Mouse (Mus musculus): ENCODE measurements around the gene Uts2r. TPM values are rescaled to one million over a fixed set of nuclear protein-coding genes. Genes with fewer than 3 reads are reported as not detected.

Uts2r gene
- total RNA-seq, 1 experiment from 2014 or later, result not detected

Other genes starting within 250 kb of the Uts2r start
- 9.2 and 10.0 TPM in 2 replicates for gene Ccdc57, start 227.4 kb upstream of the Uts2r start, total RNA-seq (2017)
- 2.0 and 8.8 TPM in 2 replicates for gene Slc16a3, start 211.8 kb upstream of the Uts2r start, total RNA-seq (2017)
- 97.6 and 158 TPM in 2 replicates for gene Csnk1d, start 168.9 kb upstream of the Uts2r start, total RNA-seq (2017)
- 2.5 and 3.2 TPM in 2 replicates for gene Cd7, start 120.9 kb upstream of the Uts2r start, total RNA-seq (2017)
- gene Sectm1b, start 96.7 kb upstream of the Uts2r start, total RNA-seq (2017), result not detected in 2 replicates
- gene Sectm1a, start 79.1 kb upstream of the Uts2r start, total RNA-seq (2017), result 0.50 TPM in 1 of 2 replicates, not detected in the other
- gene Tex19.2, start 41.6 kb upstream of the Uts2r start, total RNA-seq (2017), result not detected in 2 replicates
- not detected in 2 replicates for gene Tex19.1, start 14.1 kb upstream of the Uts2r start, total RNA-seq (2017)
- 9.6 and 12.0 TPM in 2 replicates for gene Hexdc, start 44.2 kb downstream of the Uts2r start, total RNA-seq (2017)
- gene Ogfod3, start 44.4 kb downstream of the Uts2r start, total RNA-seq (2017), result 3.6 and 10.6 TPM in 2 replicates
- gene Cybc1, start 69.1 kb downstream of the Uts2r start, total RNA-seq (2017), result 26.7 and 47.8 TPM in 2 replicates
- gene Narf, start 77.0 kb downstream of the Uts2r start, total RNA-seq (2017), result 27.1 and 28.9 TPM in 2 replicates
- 20.8 and 34.6 TPM in 2 replicates for gene Foxk2, start 99.7 kb downstream of the Uts2r start, total RNA-seq (2017)
- 54.3 and 62.0 TPM in 2 replicates for gene Wdr45b, start 194.2 kb downstream of the Uts2r start, total RNA-seq (2017)
- 1.4 and 1.5 TPM in 2 replicates for gene Rab40b, start 228.0 kb downstream of the Uts2r start, total RNA-seq (2017)